Mouse (Mus musculus) embryonic facial prominence, embryonic 10.5 days (tissue): Measurements from ENCODE around the gene Ninj1. TPM values are rescaled to one million over a fixed set of nuclear protein-coding genes. Genes with fewer than 3 reads are reported as not detected.

Experiments used
- DNase-seq: peaks from one replicate; pipeline ENCODE4 v3.0.0-alpha.2; 2017; ENCODE audit warnings: low spot score
- H3K27ac ChIP-seq: fragments of 300-500 bp; sonication (generic); replicated peaks from 2 replicates; pipeline ENCODE4 v1.5.1; 2016; ENCODE audit warnings: mild to moderate bottlenecking
- H3K27me3 ChIP-seq: fragments of 300-500 bp; sonication (generic); replicated peaks from 2 replicates; pipeline ENCODE4 v1.6.1; 2016; ENCODE audit warnings: low read depth, mild to moderate bottlenecking; ENCODE audit not compliant: poor library complexity, severe bottlenecking
- H3K36me3 ChIP-seq: fragments of 300-500 bp; sonication (generic); replicated peaks from 2 replicates; pipeline ENCODE4 v1.6.1; 2016; ENCODE audit warnings: mild to moderate bottlenecking, moderate library complexity
- H3K4me1 ChIP-seq: fragments of 300-500 bp; sonication (generic); 2 replicates; pipeline ENCODE4 v1.6.1; 2016
- H3K4me3 ChIP-seq: fragments of 300-500 bp; sonication (generic); 2 replicates; pipeline ENCODE4 v1.5.1; 2016; ENCODE audit warnings: mild to moderate bottlenecking, moderate library complexity
- H3K9me3 ChIP-seq: fragments of 300-500 bp; sonication (generic); 2 replicates; pipeline ENCODE4 v1.6.1; 2016; ENCODE audit warnings: mild to moderate bottlenecking
- WGBS: fragments of 180-500 bp; shearing (Covaris S2); methylation state at CpG from one replicate; pipeline ENCODE4 v1.1.7; 2016; 5-methylcytosine and 5-hydroxymethylcytosine counted together
- polyA plus RNA-seq: library from polyadenylated mRNA; unstranded; fragments of >200 nt; fragmentation: Nextera tagmentation; extraction: Ambion mirVana; gene quantifications from 2 replicates; pipeline ENCODE4 v1.2.1, GENCODE M21; 2016

Ninj1 gene
- polyA plus RNA-seq, 1 experiment from 2014 or later, result 28.0 TPM

DNA sequence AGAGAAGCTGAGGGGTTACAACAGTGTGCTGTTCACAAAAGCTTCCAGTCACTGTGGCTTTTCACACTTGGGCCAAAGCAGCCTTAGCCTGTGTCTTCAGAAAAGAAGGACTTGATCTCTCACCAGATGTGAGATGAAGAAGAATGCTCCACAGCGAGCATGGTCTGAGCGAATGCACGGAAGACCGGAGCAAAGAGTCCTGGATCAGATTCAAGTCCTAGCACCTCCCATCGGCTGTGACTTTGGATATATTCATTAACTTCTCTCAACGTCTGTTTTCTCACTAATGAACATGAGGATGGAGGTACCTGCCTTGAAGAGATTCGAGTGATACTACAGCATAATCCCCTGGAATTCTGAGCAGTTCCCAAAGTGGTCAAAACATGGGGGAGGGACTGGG is 32.7 kb upstream of the Ninj1 start:
- peaks cover 20% of the 10 kb centered on the region for H3K27me3 ChIP-seq
- peaks cover 3% of the 10 kb centered on the region; the same call in 1 of the 2 replicates for H3K9me3 ChIP-seq
- DNase-seq, result no peak
- 70% methylated on average over 7 of the region's 7 CpGs for WGBS
- H3K4me3 ChIP-seq, result no peak overlapping the region
- no peaks in the 10 kb centered on the region for H3K36me3 ChIP-seq
- peaks cover 5% of the 10 kb centered on the region for H3K4me1 ChIP-seq
- H3K27ac ChIP-seq, result no peak overlapping the region

DNA sequence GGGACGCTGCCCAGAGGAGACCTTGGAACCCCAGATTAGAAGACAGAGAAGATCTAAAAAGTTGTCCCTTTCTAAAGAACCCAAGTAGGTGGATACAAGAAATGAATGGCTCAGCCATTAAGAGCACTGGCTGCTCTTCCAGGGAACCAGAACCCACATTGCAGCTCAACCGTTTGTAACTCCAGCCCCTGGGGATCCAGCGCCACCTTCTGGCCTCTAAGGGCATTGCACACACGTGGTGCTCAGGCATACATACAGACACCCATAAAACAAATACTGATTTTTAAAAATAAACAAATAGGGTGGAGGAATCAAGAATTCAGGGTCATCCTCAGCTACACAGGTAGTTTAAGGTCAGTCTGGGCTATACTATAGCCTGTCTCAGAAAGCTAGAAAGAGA is 30.6 kb upstream of the Ninj1 start:
- Histone ChIP-seq H3K27me3 (0 out of 2 replicates have a peak, but pooled peaks cover 5% of the 10 kb centered on the region), H3K9me3 (peaks cover 3% of the 10 kb centered on the region; the same call in 1 of the 2 replicates), H3K4me3 (no peak overlapping the region), H3K4me1 (peaks cover 5% of the 10 kb centered on the region), H3K36me3 (no peaks in the 10 kb centered on the region), H3K27ac (no peak overlapping the region)
- DNase-seq, result no peak
- WGBS, result 70% methylated on average over 4 of the region's 4 CpGs

DNA sequence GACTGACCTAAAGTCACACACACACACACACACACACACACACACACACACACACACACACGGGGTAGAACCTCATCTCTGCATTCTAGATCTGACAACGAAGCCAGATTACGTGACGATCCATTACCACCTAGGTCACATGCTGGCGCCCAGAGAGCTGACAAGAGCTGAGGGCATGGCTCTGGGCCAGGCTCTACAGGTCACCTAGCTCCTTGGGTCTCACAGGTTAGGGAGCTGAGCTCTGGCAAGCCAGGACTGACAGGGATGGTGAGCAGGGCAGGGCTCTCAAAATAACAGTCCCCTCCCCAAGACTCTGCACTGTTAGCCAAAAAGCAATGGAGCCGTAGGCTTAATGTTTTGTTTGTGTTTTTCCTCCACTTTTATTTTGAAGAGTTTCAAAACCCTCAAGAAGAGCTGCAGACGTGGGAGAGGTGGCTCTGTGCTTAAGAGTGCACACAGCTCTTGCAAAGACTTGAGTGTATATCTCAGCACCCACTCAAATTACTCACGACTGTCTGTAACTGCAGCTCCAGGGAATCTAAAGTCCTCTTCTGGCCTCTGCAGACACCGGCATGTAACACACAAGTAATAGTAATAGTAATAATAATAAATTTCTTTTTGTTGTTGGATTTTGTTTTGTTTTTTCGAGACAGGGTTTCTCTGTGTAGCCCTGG is 29.1 kb upstream of the Ninj1 start:
- Histone ChIP-seq H3K4me3 (no peak overlapping the region), H3K9me3 (peaks cover 3% of the 10 kb centered on the region; the same call in 1 of the 2 replicates), H3K36me3 (no peaks in the 10 kb centered on the region), H3K27me3 (0 out of 2 replicates have a peak, but pooled peaks cover 5% of the 10 kb centered on the region), H3K27ac (no peak overlapping the region), H3K4me1 (peaks cover 4% of the 10 kb centered on the region)
- DNase-seq, result no peak
- 83% methylated on average over 10 of the region's 10 CpGs for WGBS

DNA sequence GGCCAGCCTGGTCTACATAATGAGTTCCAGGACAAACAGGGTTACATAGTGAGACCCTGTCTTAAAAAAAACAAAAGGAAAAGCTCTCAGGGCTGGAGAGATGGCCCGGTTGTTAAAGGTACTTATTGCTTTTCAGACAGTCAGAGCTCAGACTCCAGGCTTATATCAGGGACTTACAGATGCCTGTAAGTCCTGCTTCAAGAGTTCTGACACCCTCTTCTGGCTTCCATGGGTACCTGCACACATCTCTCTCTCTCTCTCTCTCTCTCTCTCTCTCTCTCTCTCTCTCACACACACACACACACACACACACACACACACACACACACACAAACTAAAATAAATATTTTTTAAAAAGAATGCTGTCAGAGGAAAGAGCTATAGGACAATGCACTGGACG is 26.0 kb upstream of the Ninj1 start:
- Histone ChIP-seq H3K36me3 (no peaks in the 10 kb centered on the region), H3K9me3 (peaks cover 3% of the 10 kb centered on the region; the same call in 1 of the 2 replicates), H3K27me3 (no peaks in the 10 kb centered on the region), H3K27ac (no peak overlapping the region), H3K4me1 (no peaks in the 10 kb centered on the region), H3K4me3 (no peak overlapping the region)
- no peak for DNase-seq
- WGBS, result 70% methylated on average over 2 of the region's 2 CpGs

DNA sequence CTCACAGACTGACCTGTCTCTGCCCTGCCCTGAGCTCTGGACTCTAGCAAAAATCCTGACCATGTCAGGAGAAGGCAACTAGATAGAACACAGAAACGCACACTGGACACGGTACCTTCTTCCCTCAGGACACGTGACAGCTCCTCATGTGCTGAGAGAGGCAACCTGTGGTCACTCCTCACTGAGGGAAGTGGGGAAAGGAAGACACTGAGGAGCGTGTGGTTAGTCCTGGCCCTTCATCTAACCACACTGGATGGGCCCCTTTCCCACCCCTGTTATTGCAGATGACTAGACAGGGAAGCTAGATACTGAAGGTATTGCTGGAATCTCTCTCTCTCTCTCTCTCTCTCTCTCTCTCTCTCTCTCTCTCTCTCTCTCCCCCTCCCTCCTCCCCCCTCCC is 24.6 kb upstream of the Ninj1 start:
- no peaks in the 10 kb centered on the region for H3K9me3 ChIP-seq
- 82% methylated on average over 4 of the region's 4 CpGs for WGBS
- no peaks in the 10 kb centered on the region for H3K36me3 ChIP-seq
- H3K4me1 ChIP-seq, result peaks cover 4% of the 10 kb centered on the region; the same call in 1 of the 2 replicates
- no peak for DNase-seq
- H3K27me3 ChIP-seq, result no peaks in the 10 kb centered on the region
- no peak overlapping the region for H3K4me3 ChIP-seq
- H3K27ac ChIP-seq, result no peak overlapping the region

DNA sequence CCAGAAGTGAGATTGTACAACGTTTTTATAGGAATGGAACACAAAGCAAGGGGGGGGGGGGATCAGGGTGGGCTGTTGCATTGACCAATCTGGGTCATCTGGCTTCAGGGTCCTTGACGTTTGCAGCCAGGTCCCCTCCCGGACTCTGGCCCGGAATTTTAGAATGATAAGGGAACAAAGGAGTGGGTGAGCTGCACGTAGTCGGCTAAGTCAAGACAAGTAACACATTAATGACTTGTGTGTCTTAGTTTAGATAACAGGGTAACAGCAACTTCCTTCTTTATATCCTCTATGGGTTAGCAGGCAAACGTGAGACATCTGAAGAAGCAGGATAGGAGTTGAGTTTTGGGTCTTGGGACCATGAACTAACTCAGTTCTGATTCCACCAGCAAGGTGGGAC is 23.6 kb upstream of the Ninj1 start:
- no peak overlapping the region for H3K4me3 ChIP-seq
- 85% methylated on average over 7 of the region's 7 CpGs for WGBS
- no peaks in the 10 kb centered on the region for H3K27me3 ChIP-seq
- no peaks in the 10 kb centered on the region for H3K36me3 ChIP-seq
- no peaks in the 10 kb centered on the region for H3K9me3 ChIP-seq
- no peak for DNase-seq
- peaks cover 4% of the 10 kb centered on the region; the same call in 1 of the 2 replicates for H3K4me1 ChIP-seq
- H3K27ac ChIP-seq, result no peak overlapping the region

DNA sequence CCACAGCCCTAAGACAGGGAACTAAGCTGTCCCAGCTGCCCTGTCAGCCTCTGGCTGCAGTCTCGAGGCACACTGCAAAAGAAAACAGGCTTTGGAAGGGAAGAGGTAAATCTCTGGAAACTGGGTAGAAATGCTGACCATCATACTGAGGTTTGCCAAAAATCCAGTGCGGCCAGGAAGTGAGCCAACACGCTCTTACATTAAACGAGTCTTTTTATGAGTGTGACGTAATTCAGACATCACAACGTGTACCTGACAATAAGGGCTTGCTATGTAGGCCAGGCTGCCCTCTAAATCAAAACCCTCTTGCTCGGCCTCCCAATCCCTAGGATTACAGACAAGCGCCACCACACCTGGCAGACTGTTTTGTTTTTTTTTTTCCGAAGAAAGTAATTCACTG is 20.2 kb upstream of the Ninj1 start:
- no peak for DNase-seq
- H3K27ac ChIP-seq, result no peak overlapping the region
- no peaks in the 10 kb centered on the region for H3K36me3 ChIP-seq
- no peaks in the 10 kb centered on the region for H3K27me3 ChIP-seq
- peaks cover 4% of the 10 kb centered on the region; the same call in 1 of the 2 replicates for H3K4me1 ChIP-seq
- H3K9me3 ChIP-seq, result no peaks in the 10 kb centered on the region
- WGBS, result 80% methylated on average over 9 of the region's 9 CpGs
- no peak overlapping the region for H3K4me3 ChIP-seq

DNA sequence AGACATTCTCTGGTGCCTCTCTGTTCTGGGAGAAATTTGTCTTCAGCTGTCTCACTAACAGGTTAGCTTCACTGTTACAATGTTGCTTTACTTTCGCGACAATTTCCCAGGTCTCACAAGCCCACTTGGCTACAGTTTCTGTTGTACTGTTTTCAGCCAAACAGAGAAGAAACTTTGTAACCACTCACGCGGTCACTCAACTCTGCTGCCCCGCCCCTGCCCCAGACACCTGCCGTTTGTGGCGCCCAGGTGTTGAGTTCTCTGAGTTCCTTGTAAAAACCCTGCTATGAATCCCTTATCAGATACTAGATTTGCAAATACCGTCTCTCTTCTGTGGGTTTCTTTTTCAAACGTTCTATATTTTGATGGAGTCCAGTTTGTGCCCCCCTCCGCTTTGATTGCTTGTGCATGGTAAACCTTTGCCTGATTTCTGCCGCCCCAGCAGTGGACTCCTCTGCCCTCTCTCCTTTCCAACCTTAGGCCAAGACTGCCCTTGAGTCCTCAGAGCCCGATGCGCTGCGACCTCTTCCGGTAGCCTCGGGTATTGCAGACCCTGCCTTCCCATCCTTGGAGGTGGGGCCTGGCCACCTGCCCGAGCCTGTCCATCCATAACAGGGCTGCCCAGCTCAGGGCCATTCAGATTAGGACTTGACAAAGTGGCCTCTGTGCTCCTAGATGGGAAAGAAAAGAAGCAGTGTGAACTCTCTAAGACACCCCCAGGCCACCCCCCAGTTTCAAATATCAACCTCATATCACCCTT is 17.7 kb upstream of the Ninj1 start:
- Histone ChIP-seq H3K4me3 (no peak overlapping the region), H3K27me3 (no peaks in the 10 kb centered on the region), H3K27ac (no peak overlapping the region), H3K36me3 (no peaks in the 10 kb centered on the region), H3K4me1 (peaks cover 11% of the 10 kb centered on the region), H3K9me3 (no peaks in the 10 kb centered on the region)
- 20% methylated on average over 17 of the region's 17 CpGs for WGBS
- DNase-seq, result peak; percentile 89

DNA sequence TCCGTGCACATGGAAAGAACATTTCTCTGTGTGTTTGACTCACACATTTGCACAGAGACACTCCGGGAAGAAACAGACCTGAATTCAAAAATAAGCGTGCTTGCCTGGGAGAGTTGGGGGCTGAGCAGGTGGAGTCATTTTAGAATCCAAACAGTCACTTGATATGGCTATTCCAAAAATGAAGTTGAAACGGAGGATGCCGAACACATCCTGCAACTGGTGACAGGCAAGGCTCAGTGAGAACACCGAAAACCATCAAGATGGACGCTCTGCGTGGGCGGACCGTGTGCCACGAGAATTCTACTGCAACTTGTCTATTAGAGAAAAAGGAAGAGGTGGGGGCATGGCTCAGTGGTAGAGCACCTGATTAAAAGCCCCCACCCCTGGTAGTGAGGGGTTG is 16.7 kb upstream of the Ninj1 start:
- no peak for DNase-seq
- no peak overlapping the region for H3K4me3 ChIP-seq
- no peaks in the 10 kb centered on the region for H3K36me3 ChIP-seq
- H3K27ac ChIP-seq, result no peak overlapping the region
- no peaks in the 10 kb centered on the region for H3K9me3 ChIP-seq
- 92% methylated on average over 11 of the region's 11 CpGs for WGBS
- peaks cover 11% of the 10 kb centered on the region for H3K4me1 ChIP-seq
- H3K27me3 ChIP-seq, result no peaks in the 10 kb centered on the region

DNA sequence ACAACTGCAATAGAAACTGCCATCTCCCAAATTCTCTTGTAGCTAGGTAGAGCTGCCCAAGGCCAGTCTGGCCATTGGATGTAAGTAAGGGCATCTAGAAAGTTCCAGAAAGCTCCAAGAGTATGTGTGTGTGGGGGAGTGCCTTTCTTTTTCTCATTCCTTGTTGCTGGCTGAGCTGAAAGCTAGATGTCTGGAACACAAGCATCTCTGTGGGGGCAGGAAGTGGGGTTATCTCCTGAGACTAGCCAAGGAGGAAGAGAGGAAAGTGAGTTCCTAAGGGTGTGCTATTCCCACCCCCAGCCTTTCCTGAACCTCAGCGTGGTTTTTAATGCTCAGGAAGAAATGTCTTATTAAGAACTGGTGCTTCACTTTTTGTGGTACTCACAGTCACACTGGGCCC is 15.6 kb upstream of the Ninj1 start:
- WGBS, result 80% methylated on average over 1 of the region's 1 CpGs
- no peak for DNase-seq
- peaks cover 11% of the 10 kb centered on the region for H3K4me1 ChIP-seq

DNA sequence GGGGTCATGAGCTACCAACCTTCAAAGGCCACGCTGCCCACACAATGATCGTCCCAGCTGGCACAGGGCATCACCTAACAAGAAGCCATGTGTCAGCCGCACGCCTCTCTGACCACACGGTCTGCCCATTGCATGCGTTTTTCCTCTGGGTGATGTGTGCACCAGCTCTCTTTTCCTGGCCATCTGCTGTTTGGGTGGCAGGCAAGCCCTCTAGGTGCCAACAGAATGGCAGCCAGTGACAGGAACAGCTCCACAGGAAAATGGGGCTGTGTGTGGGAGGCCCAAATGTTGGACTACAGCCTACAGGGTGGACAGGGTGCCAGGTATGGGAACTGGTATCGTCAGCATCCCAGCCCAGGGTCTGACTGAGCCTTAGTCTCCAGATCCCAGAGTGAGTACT is 14.9 kb upstream of the Ninj1 start:
- DNase-seq, result no peak
- WGBS, result 93% methylated on average over 7 of the region's 7 CpGs
- Histone ChIP-seq H3K4me3 (no peak overlapping the region), H3K36me3 (no peaks in the 10 kb centered on the region), H3K27me3 (no peaks in the 10 kb centered on the region), H3K4me1 (peaks cover 11% of the 10 kb centered on the region), H3K27ac (no peak overlapping the region), H3K9me3 (no peaks in the 10 kb centered on the region)

More for the DNA sequence above, 15.6 kb upstream of the Ninj1 start:
- no peak overlapping the region for H3K4me3 ChIP-seq
- no peaks in the 10 kb centered on the region for H3K9me3 ChIP-seq
- no peak overlapping the region for H3K27ac ChIP-seq
- no peaks in the 10 kb centered on the region for H3K36me3 ChIP-seq
- no peaks in the 10 kb centered on the region for H3K27me3 ChIP-seq

DNA sequence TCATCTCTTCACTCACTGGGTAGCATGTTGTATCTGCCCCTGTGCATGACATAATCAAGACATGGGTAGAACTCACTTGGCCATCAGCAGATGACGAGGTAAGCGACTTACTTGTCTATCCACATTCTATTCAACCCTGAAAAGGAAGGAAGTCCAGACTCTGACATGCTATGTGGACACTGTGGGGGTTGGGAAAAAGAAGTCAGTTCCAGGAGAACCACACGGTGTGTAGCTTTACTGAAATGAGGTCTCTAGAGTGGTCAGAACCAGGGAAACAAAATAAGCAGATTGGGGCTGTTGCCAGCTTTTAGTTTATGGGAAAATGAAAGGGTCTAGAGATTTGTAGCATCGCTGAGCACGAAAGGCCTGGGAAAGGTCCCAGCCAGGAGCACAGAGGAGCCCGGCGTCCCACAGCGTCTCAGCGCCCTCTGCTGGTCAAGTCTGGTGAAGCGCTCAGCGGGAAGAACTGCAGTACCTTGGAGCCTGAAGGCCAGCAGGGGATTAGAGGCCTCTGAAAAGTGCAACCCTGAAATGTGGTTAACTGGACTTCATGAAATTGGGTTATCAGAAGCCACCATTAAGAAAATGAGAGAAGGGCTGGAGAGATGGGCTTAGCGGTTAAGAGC is 14.2 kb upstream of the Ninj1 start:
- no peak overlapping the region for H3K27ac ChIP-seq
- peak; percentile 91 for DNase-seq
- no peaks in the 10 kb centered on the region for H3K27me3 ChIP-seq
- 9% methylated on average over 12 of the region's 12 CpGs for WGBS
- H3K36me3 ChIP-seq, result no peaks in the 10 kb centered on the region
- H3K4me1 ChIP-seq, result peaks cover 7% of the 10 kb centered on the region; the same call in 1 of the 2 replicates
- no peak overlapping the region for H3K4me3 ChIP-seq
- H3K9me3 ChIP-seq, result no peaks in the 10 kb centered on the region
